Mouse (Mus musculus) spleen, postnatal 14 days (tissue): ENCODE measurements around the gene Ache.

Source experiments
- DNase-seq, 2 experiments: peaks; one replicate each; pipeline ENCODE4 v3.0.0; 2021 to 2022; ENCODE audit warnings: low spot score in 2 of 2

Gene Ache

DNA sequence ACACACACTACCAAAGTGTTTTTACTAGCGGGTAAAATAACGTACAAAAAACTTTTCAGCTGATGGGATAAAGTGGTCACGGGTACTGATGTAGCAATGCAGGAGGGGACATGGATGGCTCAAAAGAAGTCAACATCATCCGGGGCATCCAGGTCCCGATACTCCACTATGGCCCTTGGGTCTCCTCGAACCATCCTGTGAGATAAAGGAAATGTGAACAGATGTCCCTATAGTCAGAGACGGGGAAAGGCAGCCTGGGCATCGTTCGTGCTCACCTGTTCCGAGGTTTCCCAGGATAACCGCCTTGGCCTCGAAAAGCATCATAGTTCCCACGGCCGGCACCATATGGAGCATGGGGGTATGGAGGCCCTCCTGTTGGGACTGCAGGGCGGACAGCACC, 8.4 kb downstream of the Ache start:
- DNase-seq = no peak

DNA sequence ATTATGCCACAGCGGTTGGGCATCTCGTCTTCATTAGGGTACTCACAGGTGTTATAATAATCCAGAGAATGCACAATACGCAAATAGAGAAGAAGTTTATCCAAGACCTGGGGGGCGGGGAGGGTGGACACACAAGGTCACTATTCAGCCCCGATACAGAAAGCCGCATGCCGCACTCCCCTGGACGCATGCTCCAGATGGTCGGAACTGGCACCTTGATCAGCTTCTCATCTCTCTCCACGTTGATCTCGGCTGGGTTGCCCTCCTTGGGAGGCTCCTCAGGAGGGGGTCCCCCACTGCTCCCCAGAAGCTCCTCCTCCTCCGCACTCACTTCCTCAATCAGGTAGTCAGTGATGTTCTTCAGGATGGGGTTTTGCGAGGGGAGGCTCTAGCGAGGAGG, 9.8 kb downstream of the Ache start:
- no peak for DNase-seq

DNA sequence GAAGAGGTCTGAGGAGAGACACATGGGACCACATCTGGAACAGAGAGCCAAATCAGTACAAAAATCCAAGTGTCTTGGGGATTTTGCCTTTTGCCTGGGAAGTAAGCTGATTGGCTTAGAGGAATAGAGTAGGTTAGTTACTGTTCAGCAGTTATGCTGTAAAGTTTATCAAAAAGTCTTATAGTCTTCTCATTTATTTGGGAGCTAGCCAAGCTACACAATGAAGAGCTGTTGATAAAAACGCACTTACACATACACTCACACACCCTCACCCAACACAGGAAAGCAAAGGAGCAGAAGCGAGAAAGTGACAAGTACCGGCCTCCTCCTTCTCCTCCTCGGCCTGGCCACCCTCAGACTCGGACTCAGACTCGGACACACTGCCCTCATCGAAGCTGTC, 11.9 kb downstream of the Ache start:
- no peak for DNase-seq

- DNase-seq = no peak
These were observed 13.9 kb downstream of the Ache start for GRCm38 (mm10) chr5:137301253-137301652.

DNA sequence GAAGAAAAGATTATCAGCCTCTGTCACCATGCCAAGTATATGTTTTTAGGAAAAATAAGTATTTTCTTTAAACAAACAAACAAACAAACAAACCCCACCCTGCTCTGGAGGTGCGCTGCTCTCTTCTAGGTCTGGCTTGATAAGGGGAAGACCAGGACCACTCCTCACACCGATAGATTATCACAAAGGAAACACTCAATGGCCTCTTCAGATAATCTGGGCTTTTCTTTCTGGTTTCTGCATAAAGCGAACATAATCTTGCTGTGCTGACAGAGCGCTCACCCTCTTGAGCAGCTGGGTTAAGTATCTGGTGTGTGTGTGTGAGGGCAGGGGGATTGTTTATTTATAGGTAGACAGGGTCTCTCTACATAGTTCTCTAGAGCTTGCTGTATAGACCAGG, 16.3 kb downstream of the Ache start:
- no peak for DNase-seq

DNA sequence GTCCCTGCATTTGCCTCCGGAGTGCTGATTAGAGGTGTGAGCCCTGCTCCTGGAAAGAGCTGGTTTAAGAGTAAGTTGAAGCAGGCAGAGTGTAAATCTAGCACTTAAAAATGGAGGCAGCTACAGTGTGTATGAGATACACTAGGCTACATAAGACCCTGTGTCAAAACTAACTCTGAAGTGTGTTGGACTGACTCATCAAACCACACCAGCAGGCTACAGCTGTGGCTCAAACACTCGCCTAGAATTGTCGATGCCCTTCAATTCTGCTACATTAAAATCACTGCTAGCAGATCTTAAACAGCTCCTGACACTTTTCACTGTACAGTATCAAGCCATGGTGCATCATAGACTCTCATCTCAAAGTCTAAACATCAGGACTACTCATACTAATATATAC, 16.8 kb downstream of the Ache start:
- DNase-seq = no peak

DNA sequence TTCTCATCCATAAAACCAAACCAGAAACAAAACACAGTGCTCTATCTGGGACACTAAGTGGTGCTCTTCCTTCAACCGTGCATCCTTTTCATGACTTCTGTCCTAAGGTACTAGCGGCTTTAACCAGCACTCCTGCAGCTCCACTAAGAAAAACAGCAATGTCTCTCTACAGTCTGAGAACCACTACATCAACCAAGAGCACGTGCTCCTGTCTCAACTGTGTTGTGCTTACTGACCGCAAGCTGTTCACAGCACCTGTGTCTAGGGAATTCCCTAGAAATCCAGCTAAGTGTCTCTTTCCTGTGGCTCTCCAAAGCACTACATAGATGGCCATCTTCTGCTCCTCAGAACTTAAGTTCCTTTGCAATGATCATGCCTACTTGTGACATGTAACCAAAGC, 17.5 kb downstream of the Ache start:
- DNase-seq = no peak

DNA sequence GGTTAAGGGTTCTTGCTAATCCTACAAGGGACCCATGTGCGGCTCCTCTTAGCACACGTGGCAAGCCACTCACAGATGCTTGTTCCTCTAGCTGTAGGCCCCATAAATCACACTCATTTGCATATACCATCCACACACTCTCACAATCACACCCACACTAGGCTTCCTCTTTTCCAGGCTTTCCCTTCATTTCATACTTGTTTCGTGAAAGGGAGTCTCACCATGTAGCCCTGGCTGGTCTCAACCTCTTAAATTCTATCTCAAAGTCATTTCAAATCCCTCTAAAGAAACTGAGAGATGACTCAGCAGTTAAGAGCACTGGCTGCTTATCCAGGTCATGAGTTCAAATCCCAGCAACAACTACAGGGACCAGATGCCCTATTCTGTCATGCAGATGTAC, 18.5 kb downstream of the Ache start:
- no peak for DNase-seq

- no peak for DNase-seq
These were observed 19.2 kb downstream of the Ache start for GRCm38 (mm10) chr5:137306439-137307005.

- DNase-seq = peak; percentile 73 to 81
These were observed 20.0 kb downstream of the Ache start, which contains the start of gene Srrt for GRCm38 (mm10) chr5:137307071-137307912. Srrt (minus strand) TSS chr5:137307674.

DNA sequence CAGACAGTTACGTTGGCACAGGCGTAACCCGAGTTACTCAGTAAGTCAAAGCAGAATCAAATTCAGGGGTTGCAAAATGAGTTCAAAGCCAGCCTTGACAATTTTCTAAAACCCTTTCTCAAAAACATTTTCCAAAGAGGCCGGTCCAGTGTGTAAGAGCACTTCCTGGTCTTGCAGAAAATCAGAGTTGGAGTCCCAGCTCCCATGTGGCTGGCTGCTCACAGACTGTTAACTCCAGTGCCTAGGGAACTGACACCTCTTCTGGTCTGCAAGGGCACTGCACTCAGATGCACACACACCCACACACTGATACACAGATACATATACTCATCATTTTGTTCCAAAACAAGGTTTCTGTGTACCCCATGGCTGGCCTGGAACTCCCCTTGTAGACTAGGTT, 21.0 kb downstream of the Ache start:
- DNase-seq = no peak

DNA sequence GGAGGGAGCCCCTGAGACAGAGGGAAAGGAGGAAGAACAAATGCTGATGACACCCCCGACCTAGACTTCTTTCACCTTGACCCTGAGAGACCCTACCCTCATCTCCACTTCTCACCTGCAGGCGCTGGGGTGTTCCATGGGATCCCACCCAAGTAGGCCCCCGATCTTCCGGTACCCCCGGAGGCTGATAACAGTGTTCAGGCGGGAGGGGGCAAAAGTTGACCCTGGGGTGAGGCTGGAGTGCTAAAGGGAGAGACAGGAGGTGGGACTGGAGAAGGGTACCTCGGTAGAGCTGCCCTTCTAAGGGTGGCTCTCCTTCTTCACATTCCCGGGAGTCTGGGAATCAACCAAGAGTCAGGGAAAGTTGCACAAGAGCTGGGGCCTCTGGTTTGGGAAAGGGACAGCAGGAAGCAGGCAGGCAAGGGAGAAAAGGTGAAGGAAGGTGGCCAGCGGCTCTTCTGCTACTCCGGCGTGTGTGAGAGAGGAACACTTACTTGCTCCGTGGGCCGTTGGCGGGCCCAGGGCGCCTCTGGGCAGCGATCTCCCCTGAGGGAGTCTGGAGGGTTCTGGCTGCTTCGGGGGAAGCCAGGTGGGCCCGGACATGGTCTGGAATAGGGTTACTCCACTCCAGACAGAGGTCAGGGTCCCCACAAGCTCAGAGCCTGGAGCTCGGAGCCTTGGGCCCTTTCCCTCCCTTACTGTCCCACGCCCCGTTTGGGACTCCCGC, 26.3 kb downstream of the Ache start:
- DNase-seq = no peak

DNA sequence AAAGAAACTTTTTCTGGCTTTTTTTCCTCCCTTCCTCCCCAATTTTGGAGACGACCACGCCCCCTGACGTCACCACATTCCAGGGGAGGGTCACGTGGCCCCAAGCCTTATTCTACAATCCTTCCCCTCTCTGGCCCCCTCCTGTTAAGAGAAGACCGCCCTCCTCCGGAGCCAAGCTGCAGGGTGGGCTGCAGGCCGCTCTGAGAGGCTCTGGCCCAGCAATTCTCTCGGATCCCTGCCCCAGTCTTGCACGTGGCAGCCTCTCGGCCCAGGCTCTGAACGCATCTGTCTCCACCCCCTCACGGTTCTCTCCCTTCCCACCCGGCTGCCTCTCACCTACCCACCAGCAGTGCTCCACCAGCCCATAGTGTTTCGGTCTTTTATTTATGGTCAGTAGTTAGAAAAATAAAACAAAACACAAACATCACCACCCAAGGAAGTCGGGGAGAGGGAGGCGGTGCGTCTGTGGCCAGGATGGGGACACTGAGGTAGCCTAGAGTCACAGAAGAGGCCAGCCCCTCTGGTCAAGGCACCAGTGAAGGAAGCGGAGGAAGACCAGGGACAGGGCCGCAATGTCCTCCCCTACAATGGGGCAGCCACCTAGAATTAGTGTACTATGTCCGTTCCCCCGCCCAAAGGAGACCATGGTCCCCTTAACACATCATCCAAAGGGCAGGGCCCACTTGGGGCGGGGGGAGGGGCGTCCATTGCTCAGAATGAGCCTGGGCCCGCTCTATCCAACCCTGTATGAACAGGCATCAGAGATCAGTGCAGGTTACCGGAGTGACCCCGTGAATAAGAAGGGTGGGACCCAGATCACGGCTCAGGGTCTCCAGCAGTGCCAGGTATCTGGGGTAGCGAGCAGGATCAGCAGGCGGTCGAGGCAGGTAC, 27.1 kb downstream of the Ache start, which contains the start of gene Trip6:
TSS of gene Trip6 (minus strand) at position 212 of the 891 bp plus-strand sequence.
- no peak for DNase-seq

- no peak for DNase-seq
These were observed 28.0 kb downstream of the Ache start for GRCm38 (mm10) chr5:137315084-137315903.

GRCm38 (mm10) chr5:137317361-137317760, 30.0 kb downstream of the Ache start:
- no peak for DNase-seq

GRCm38 (mm10) chr5:137318570-137318969, 31.3 kb downstream of the Ache start:
- no peak for DNase-seq

GRCm38 (mm10) chr5:137320996-137321395, 33.7 kb downstream of the Ache start:
- DNase-seq = no peak

DNA sequence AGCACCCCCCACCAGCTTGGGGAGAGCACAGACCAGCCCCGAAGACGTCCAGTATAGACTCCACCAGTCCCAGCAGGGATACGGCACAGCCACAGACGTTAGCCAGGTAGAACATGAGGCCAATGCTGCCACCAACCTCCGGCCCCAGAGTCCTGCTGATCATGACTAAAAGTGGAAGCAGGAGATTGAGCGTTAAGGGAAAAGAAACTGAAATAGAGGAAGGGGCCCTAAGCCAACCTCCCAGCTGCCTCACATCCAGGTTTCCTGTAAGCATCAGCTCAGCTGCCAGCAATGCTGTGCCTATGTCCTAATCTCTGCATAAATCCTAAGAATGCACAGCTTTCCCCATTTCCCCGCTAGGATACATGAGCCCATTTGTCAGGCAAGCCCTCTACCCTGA, 43.6 kb downstream of the Ache start:
- DNase-seq = no peak

DNA sequence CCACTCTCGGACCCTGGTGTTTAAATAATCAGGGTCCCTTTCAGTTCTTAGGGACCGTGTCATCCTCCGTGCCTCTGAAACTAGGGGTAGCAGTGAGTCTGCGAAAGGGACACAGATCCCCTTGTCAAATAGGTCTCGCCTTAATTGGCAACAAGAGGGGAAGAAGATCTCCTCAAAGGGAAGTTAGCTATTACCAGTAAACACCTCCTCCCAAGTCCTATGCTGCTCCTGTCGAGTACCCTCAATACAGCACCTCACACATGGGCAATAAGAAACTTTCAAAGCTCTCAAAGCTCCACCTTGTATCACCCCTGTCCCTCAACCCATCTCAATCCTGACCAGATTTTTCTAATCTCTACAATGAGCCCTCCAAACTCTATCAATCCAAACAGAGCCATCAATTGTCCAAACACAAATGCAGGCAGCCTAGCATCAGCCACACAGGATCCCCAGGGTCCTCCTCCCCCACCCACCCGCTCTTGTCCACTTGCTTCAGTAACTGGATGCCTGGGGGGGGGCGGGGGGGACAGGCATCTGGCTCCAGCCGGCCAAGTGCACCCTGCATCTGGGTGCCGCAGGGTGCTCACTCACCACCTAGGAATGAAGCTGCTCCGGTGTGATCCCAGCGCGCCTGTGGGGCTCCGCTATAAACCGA, 45.7 kb downstream of the Ache start:
- no peak for DNase-seq

DNA sequence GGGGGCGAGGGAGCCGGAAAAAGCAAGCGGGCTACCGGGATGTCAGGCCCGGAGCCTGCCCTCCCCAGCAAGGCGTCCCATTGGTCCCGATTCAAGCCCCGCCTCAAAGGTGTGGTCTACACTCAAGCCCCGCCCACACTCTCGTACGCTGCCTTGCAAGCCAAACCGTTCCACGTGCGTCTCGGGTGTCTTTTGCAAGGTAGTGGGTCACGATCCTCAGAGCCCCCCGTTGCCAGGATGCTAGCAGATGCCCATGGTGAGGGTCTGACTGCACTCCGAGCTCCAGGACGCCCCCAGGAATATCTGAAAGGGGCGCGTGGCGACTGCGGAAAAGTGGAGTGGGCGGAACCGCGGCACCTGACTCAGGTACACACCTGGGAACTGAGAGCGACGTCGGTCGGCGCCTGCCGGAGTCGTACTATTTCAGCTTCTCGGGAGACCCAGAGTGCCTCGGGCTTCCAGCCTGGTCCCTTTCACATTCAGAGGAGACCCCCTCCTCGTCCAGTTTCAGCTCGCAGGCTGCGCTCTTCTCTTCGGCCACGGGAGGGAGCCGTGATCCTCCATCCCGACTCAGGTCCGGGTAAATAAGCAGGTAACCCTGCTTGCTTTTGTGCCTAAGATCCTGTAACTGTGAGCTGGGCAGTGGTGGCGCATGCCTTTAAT, 46.3 kb downstream of the Ache start, which contains the start of gene Slc12a9:
TSS of gene Slc12a9 (minus strand) at position 86 of the 663 bp plus-strand sequence.
- peak; percentile 88 to 91 for DNase-seq
